Mouse (Mus musculus) intestine, embryonic 15.5 days (tissue): ENCODE data around the gene Slc29a3. TPM values are rescaled to one million over a fixed set of nuclear protein-coding genes. Genes with fewer than 3 reads are reported as not detected.

ENCODE experiments used
- ATAC-seq: fragments of 200-750 bp; cut with Nextera tagmentation; 2 replicates; pipeline ENCODE4 v1.8.0; 2017; ENCODE audit warnings: moderate TSS enrichment, moderate library complexity
- H3K27ac ChIP-seq: fragments of 300-500 bp; sonication (generic); 2 replicates; pipeline ENCODE4 v1.5.1; 2015; ENCODE audit warnings: mild to moderate bottlenecking, inconsistent platforms
- H3K27me3 ChIP-seq: fragments of 300-500 bp; sonication (generic); replicated peaks from 2 replicates; pipeline ENCODE4 v1.6.1; 2015; ENCODE audit warnings: inconsistent platforms
- H3K36me3 ChIP-seq: fragments of 300-500 bp; sonication (generic); 2 replicates; pipeline ENCODE4 v1.6.1; 2015; ENCODE audit warnings: inconsistent platforms
- H3K4me1 ChIP-seq: fragments of 300-500 bp; sonication (generic); replicated peaks from 2 replicates; pipeline ENCODE4 v1.6.1; 2015; ENCODE audit warnings: inconsistent platforms
- H3K4me2 ChIP-seq: fragments of 300-500 bp; sonication (generic); replicated peaks from 2 replicates; pipeline ENCODE4 v1.6.1; 2015; ENCODE audit warnings: mild to moderate bottlenecking, inconsistent platforms
- H3K4me3 ChIP-seq: fragments of 300-500 bp; sonication (generic); replicated peaks from 2 replicates; pipeline ENCODE4 v1.5.1; 2015; ENCODE audit warnings: inconsistent platforms
- H3K9ac ChIP-seq: fragments of 300-500 bp; sonication (generic); 2 replicates; pipeline ENCODE4 v1.6.1; 2015; ENCODE audit warnings: inconsistent platforms
- H3K9me3 ChIP-seq: fragments of 300-500 bp; sonication (generic); 2 replicates; pipeline ENCODE4 v1.6.1; 2016; ENCODE audit warnings: inconsistent platforms
- WGBS: fragments of 180-500 bp; shearing (Covaris S2); methylation state at CpG from one replicate; pipeline ENCODE4 v1.1.7; 2015; 5-methylcytosine and 5-hydroxymethylcytosine counted together
- polyA plus RNA-seq: library from polyadenylated mRNA; unstranded; fragments of >200 nt; fragmentation: Nextera tagmentation; extraction: Ambion mirVana; gene quantifications from 2 replicates; pipeline ENCODE4 v1.2.1, GENCODE M21; 2015

Gene Slc29a3
- polyA plus RNA-seq, 1 experiment from 2014 or later: 9.1 TPM

GRCm38 (mm10) chr10:60737169-60737728 is 15.3 kb downstream of the Slc29a3 start:
- no peak for ATAC-seq
- Histone ChIP-seq H3K4me1 (peaks cover 3% of the 10 kb centered on the region; the same call in 1 of the 2 replicates), H3K36me3 (no peaks in the 10 kb centered on the region), H3K9ac (no peak overlapping the region), H3K4me2 (no peak overlapping the region), H3K4me3 (no peak overlapping the region), H3K27me3 (no peaks in the 10 kb centered on the region), H3K27ac (no peak overlapping the region), H3K9me3 (no peaks in the 10 kb centered on the region)
- 74% methylated on average over 11 of the region's 11 CpGs for WGBS

- Histone ChIP-seq H3K9me3 (no peaks in the 10 kb centered on the region), H3K36me3 (no peaks in the 10 kb centered on the region), H3K4me2 (no peak overlapping the region), H3K27me3 (no peaks in the 10 kb centered on the region), H3K27ac (no peak overlapping the region), H3K4me1 (peaks cover 3% of the 10 kb centered on the region; the same call in 1 of the 2 replicates), H3K9ac (no peak overlapping the region), H3K4me3 (no peak overlapping the region)
- WGBS: 100% methylated on average over 1 of the region's 1 CpGs
- no peak for ATAC-seq
These were observed 16.9 kb downstream of the Slc29a3 start for GRCm38 (mm10) chr10:60735737-60736136.

DNA sequence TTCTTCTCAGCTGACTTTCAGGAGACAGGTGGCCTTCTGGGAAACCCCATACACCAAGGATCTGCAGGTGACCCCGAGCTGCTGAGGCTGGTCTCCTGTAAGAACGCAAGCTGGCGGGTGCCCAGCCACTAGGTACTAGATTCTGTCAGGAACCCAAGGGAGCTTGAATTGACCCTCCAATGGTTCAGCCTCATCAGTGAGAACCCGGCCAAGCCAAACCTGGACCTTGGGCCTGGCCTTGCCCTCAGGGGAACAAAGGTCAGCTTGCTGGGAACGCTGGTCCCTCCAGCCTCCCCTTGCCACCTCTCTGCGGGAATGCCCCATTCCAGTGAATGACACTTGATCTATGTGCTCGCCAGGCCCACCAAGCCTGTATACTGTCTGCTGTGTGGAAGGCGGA is 19.1 kb downstream of the Slc29a3 start:
- no peaks in the 10 kb centered on the region for H3K27me3 ChIP-seq
- no peaks in the 10 kb centered on the region for H3K9me3 ChIP-seq
- no peaks in the 10 kb centered on the region for H3K36me3 ChIP-seq
- H3K4me1 ChIP-seq: no peaks in the 10 kb centered on the region; the same call in 1 of the 2 replicates
- WGBS: 71% methylated on average over 8 of the region's 8 CpGs
- no peak overlapping the region for H3K4me2 ChIP-seq
- no peak overlapping the region for H3K9ac ChIP-seq
- no peak for ATAC-seq
- no peak overlapping the region for H3K27ac ChIP-seq
- H3K4me3 ChIP-seq: no peak overlapping the region

- H3K9ac ChIP-seq: no peak overlapping the region
- H3K27ac ChIP-seq: no peak overlapping the region
- no peak for ATAC-seq
- no peaks in the 10 kb centered on the region for H3K9me3 ChIP-seq
- H3K4me3 ChIP-seq: no peak overlapping the region
- peaks cover 4% of the 10 kb centered on the region; the same call in 1 of the 2 replicates for H3K4me1 ChIP-seq
- H3K27me3 ChIP-seq: no peaks in the 10 kb centered on the region
- H3K36me3 ChIP-seq: no peaks in the 10 kb centered on the region
- WGBS: 61% methylated on average over 2 of the region's 2 CpGs
- H3K4me2 ChIP-seq: no peak overlapping the region
These were observed 20.2 kb downstream of the Slc29a3 start for GRCm38 (mm10) chr10:60732397-60732861.

GRCm38 (mm10) chr10:60731742-60732141 is 20.9 kb downstream of the Slc29a3 start:
- no peak overlapping the region for H3K4me3 ChIP-seq

DNA sequence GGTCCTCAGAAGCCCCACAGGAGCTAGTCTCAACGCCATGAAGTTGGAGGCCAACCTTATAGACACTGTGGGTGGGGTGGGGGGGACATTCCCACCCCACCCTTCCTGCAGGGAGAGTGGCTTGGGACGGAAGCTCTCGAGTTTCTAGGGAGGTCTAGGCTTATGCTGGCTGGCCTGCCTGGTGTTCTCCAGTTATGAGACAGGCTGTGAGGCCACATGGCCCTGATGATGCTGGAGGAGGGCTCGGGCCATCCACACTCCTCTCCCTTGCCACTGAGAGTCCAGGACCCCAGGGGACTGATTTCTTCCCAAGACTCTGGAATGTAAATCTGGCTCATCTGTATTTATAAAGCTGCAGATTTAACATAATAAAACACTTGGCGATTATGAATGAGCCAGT is 25.3 kb downstream of the Slc29a3 start:
- no peak for ATAC-seq
- no peaks in the 10 kb centered on the region for H3K9me3 ChIP-seq
- H3K9ac ChIP-seq: no peak overlapping the region
- no peaks in the 10 kb centered on the region for H3K27me3 ChIP-seq
- WGBS: 31% methylated on average over 5 of the region's 5 CpGs
- H3K36me3 ChIP-seq: 0 out of 2 replicates have a peak, but pooled peaks cover 3% of the 10 kb centered on the region
- no peak overlapping the region for H3K4me3 ChIP-seq
- 0 out of 2 replicates have a peak, but pooled peaks cover 4% of the 10 kb centered on the region for H3K4me1 ChIP-seq
- H3K4me2 ChIP-seq: no peak overlapping the region
- no peak overlapping the region for H3K27ac ChIP-seq

More at GRCm38 (mm10) chr10:60731742-60732141, 20.9 kb downstream of the Slc29a3 start:
- Histone ChIP-seq H3K4me2 (no peak overlapping the region), H3K9ac (no peak overlapping the region), H3K36me3 (no peaks in the 10 kb centered on the region), H3K27ac (no peak overlapping the region), H3K27me3 (no peaks in the 10 kb centered on the region), H3K9me3 (no peaks in the 10 kb centered on the region), H3K4me1 (peaks cover 4% of the 10 kb centered on the region; the same call in 1 of the 2 replicates)
- no peak for ATAC-seq
- 40% methylated on average over 5 of the region's 5 CpGs for WGBS

GRCm38 (mm10) chr10:60726896-60727295 is 25.7 kb downstream of the Slc29a3 start:
- Histone ChIP-seq H3K4me3 (no peak overlapping the region), H3K27ac (no peak overlapping the region), H3K4me2 (no peak overlapping the region), H3K4me1 (0 out of 2 replicates have a peak, but pooled peaks cover 4% of the 10 kb centered on the region), H3K27me3 (no peaks in the 10 kb centered on the region), H3K36me3 (0 out of 2 replicates have a peak, but pooled peaks cover 3% of the 10 kb centered on the region), H3K9me3 (no peaks in the 10 kb centered on the region), H3K9ac (no peak overlapping the region)
- 72% methylated on average over 3 of the region's 3 CpGs for WGBS
- no peak for ATAC-seq

DNA sequence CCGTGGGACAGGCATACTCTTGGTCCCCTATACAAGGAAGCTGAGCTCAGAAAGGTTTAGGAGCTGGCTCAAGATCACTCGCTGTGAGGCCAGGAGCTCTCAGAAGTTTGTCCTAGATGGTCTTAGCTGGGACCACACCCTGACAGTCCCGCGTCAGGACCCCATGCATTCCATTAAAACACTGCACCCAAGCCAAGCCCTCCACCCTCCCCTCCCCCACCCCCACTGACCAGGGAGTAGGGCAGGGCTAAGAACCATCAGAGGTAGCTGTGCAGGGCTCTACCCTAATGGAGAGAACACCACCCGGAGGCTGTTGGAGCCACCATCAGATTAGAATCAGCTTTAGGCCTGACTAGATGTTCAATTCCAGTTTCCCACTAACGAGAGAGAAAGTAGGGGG is 28.1 kb downstream of the Slc29a3 start:
- 72% methylated on average over 6 of the region's 6 CpGs for WGBS
- Histone ChIP-seq H3K27ac (no peak overlapping the region), H3K4me2 (no peak overlapping the region), H3K4me3 (no peak overlapping the region), H3K27me3 (no peaks in the 10 kb centered on the region), H3K9me3 (no peaks in the 10 kb centered on the region), H3K4me1 (0 out of 2 replicates have a peak, but pooled peaks cover 4% of the 10 kb centered on the region), H3K9ac (no peak overlapping the region), H3K36me3 (0 out of 2 replicates have a peak, but pooled peaks cover 3% of the 10 kb centered on the region)
- ATAC-seq: no peak

DNA sequence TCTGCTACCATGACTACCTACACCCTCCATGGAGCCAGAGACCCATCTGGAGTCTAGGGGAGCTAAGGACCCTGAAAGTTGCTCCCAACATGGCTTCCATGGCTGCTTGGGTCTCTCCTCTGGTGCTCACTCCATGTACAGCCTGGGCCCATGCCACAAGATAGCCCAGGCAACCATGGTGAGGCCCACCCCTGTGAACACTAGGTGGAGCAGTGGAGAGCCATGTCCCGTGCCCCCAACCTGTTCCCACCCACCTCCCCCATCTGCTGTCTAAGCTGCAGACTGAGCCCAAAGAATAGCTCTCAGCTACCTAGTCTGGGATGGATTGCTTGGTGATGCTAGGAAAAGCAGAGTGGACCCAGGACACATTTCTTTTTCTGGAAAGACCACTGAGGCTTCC is 29.2 kb downstream of the Slc29a3 start:
- H3K4me1 ChIP-seq: 0 out of 2 replicates have a peak, but pooled peaks cover 4% of the 10 kb centered on the region
- H3K36me3 ChIP-seq: 0 out of 2 replicates have a peak, but pooled peaks cover 3% of the 10 kb centered on the region
- no peak overlapping the region for H3K9ac ChIP-seq
- WGBS: 59% methylated on average over 1 of the region's 1 CpGs
- ATAC-seq: no peak
- H3K27ac ChIP-seq: no peak overlapping the region
- no peaks in the 10 kb centered on the region for H3K27me3 ChIP-seq
- no peak overlapping the region for H3K4me3 ChIP-seq
- no peak overlapping the region for H3K4me2 ChIP-seq
- H3K9me3 ChIP-seq: no peaks in the 10 kb centered on the region

DNA sequence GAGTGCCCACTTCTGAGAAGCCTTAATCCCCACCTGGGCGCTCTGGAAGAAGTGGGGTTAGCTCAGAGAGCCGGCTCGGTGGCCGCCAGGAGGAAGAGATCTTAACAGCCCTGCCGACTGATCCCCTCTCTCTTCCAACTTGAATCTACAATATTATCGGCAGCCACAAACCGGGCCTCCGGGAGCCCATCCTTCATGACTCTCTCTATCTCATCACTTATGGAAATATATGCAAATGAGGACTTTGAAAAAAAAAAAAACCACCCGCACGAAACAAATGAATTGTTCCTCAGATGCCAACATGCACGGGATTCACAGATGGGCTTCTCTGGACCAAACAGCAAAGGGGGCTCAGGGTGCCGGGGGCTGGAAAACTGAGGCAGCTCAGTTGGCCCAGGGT is 31.0 kb downstream of the Slc29a3 start:
- 62% methylated on average over 12 of the region's 12 CpGs for WGBS
- H3K27me3 ChIP-seq: no peaks in the 10 kb centered on the region

GRCm38 (mm10) chr10:60720461-60720860 is 32.1 kb downstream of the Slc29a3 start:
- ATAC-seq: no peak
- 82% methylated on average over 5 of the region's 5 CpGs for WGBS
- H3K4me3 ChIP-seq: no peak overlapping the region

More for the DNA sequence above, 31.0 kb downstream of the Slc29a3 start:
- H3K9ac ChIP-seq: no peak overlapping the region
- ATAC-seq: no peak
- H3K4me2 ChIP-seq: no peak overlapping the region
- H3K4me3 ChIP-seq: no peak overlapping the region
- H3K36me3 ChIP-seq: 0 out of 2 replicates have a peak, but pooled peaks cover 3% of the 10 kb centered on the region
- H3K4me1 ChIP-seq: no peaks in the 10 kb centered on the region
- H3K27ac ChIP-seq: no peak overlapping the region
- no peaks in the 10 kb centered on the region for H3K9me3 ChIP-seq

GRCm38 (mm10) chr10:60718491-60718890 is 34.1 kb downstream of the Slc29a3 start:
- ATAC-seq: no peak
- WGBS: 95% methylated on average over 2 of the region's 2 CpGs
- peaks cover 8% of the 10 kb centered on the region; the same call in 1 of the 2 replicates for H3K36me3 ChIP-seq
- no peak overlapping the region for H3K27ac ChIP-seq
- no peak overlapping the region for H3K9ac ChIP-seq
- no peak overlapping the region for H3K4me2 ChIP-seq
- no peaks in the 10 kb centered on the region for H3K27me3 ChIP-seq
- no peak overlapping the region for H3K4me3 ChIP-seq
- H3K9me3 ChIP-seq: no peaks in the 10 kb centered on the region
- no peaks in the 10 kb centered on the region for H3K4me1 ChIP-seq

More at GRCm38 (mm10) chr10:60720461-60720860, 32.1 kb downstream of the Slc29a3 start:
- Histone ChIP-seq H3K4me1 (no peaks in the 10 kb centered on the region), H3K27me3 (no peaks in the 10 kb centered on the region), H3K4me2 (no peak overlapping the region), H3K9ac (no peak overlapping the region), H3K27ac (no peak overlapping the region), H3K36me3 (peaks cover 8% of the 10 kb centered on the region; the same call in 1 of the 2 replicates), H3K9me3 (no peaks in the 10 kb centered on the region)

DNA sequence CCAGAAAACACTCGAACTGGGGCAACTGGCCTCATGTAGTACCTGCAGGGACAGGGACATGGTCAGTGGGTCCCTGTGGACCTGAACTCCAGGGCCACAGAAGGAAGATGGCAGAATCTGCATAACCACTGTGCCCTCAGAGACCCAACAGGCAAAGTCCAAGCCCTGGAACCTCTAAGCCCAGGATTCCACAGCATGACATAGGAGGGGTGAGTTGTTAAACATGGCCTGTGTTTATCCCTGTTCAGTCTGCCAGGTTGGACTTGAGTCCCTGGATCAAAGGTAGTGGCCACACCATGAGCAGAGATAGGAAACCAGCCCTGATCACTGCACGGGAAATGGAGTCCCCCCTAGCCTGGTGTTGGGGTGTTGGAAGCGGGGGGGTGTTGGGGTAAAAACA is 36.1 kb downstream of the Slc29a3 start:
- no peak overlapping the region for H3K9ac ChIP-seq
- no peaks in the 10 kb centered on the region for H3K9me3 ChIP-seq
- H3K4me1 ChIP-seq: no peaks in the 10 kb centered on the region
- no peak for ATAC-seq
- no peak overlapping the region for H3K27ac ChIP-seq
- H3K27me3 ChIP-seq: no peaks in the 10 kb centered on the region
- 89% methylated on average over 3 of the region's 3 CpGs for WGBS
- H3K36me3 ChIP-seq: peaks cover 7% of the 10 kb centered on the region; the same call in 1 of the 2 replicates
- no peak overlapping the region for H3K4me3 ChIP-seq
- H3K4me2 ChIP-seq: no peak overlapping the region
